Mouse (Mus musculus): ENCODE measurements around the gene Gm10401. TPM values are rescaled to one million over a fixed set of nuclear protein-coding genes. Genes with fewer than 3 reads are reported as not detected.

Gm10401 gene
- polyA plus RNA-seq, 1 experiment from 2014 or later, result 17.6 TPM

GRCm38 (mm10) chr5:115139124-115139523 lies 41.0 kb upstream of the Gm10401 start:
- no peaks in the 10 kb centered on the region for H3K36me3 ChIP-seq (ENCODE audit: control insufficient read depth, insufficient read depth, low read length)
- H3K27me3 ChIP-seq (replicated peaks; ENCODE audit: control insufficient read depth, insufficient read depth, low read length), result no peaks in the 10 kb centered on the region
- 50% methylated on average over 4 of the region's 4 CpGs for WGBS
- H3K4me3 ChIP-seq (ENCODE audit: low read length), result no peak overlapping the region
- H3K4me2 ChIP-seq (ENCODE audit: low read depth, low read length), result no peak overlapping the region
- H3K4me1 ChIP-seq (ENCODE audit: control insufficient read depth, insufficient read depth, low read length), result no peaks in the 10 kb centered on the region; the same call in 1 of the 2 replicates
- no peak for ATAC-seq
- H3K9me3 ChIP-seq (ENCODE audit: control insufficient read depth, low read length), result no peaks in the 10 kb centered on the region
- H3K27ac ChIP-seq (ENCODE audit: low read length), result no peak overlapping the region
- no peak overlapping the region for H3K9ac ChIP-seq (ENCODE audit: low read depth, low read length)

- no peak within 1 kb of the TSS for H3K27ac ChIP-seq (ENCODE audit: low read length)
- WGBS, result under 1% methylated on average over 77 of the region's 81 CpGs
Measured at GRCm38 (mm10) chr5:115134234-115135165, 36.4 kb upstream of the Gm10401 start, which contains the start of gene Unc119b. Gene Unc119b, minus strand, starts transcription at chr5:115134975.

GRCm38 (mm10) chr5:115133358-115134066 lies 35.4 kb upstream of the Gm10401 start:
- no peak overlapping the region for H3K27ac ChIP-seq (ENCODE audit: low read length)
- peaks cover 9% of the 10 kb centered on the region for H3K4me1 ChIP-seq (ENCODE audit: control insufficient read depth, insufficient read depth, low read length)
- H3K27me3 ChIP-seq (replicated peaks; ENCODE audit: control insufficient read depth, insufficient read depth, low read length), result no peaks in the 10 kb centered on the region
- ATAC-seq, result no peak
- 63% methylated on average over 6 of the region's 6 CpGs for WGBS
- peak overlapping the region; percentile 93 for H3K4me3 ChIP-seq (ENCODE audit: low read length)
- peak overlapping the region; percentile 86; the same call in 1 of the 2 replicates for H3K9ac ChIP-seq (ENCODE audit: low read depth, low read length)
- no peaks in the 10 kb centered on the region for H3K9me3 ChIP-seq (ENCODE audit: control insufficient read depth, low read length)
- no peaks in the 10 kb centered on the region for H3K36me3 ChIP-seq (ENCODE audit: control insufficient read depth, insufficient read depth, low read length)
- H3K4me2 ChIP-seq (ENCODE audit: low read depth, low read length), result peak overlapping the region; percentile 90

More at GRCm38 (mm10) chr5:115134234-115135165, 36.4 kb upstream of the Gm10401 start, which contains the start of gene Unc119b:
- peak; percentile 97 for ATAC-seq
- Histone ChIP-seq H3K9me3 (ENCODE audit: control insufficient read depth, low read length) (no peaks in the 10 kb centered on the region), H3K4me3 (ENCODE audit: low read length) (peak within 1 kb of the TSS; percentile 93), H3K4me1 (ENCODE audit: control insufficient read depth, insufficient read depth, low read length) (peaks cover 9% of the 10 kb centered on the region), H3K9ac (ENCODE audit: low read depth, low read length) (peak within 1 kb of the TSS; percentile 86), H3K4me2 (ENCODE audit: low read depth, low read length) (peak within 1 kb of the TSS; percentile 90), H3K36me3 (ENCODE audit: control insufficient read depth, insufficient read depth, low read length) (no peaks in the 10 kb centered on the region), H3K27me3 (replicated peaks; ENCODE audit: control insufficient read depth, insufficient read depth, low read length) (no peaks in the 10 kb centered on the region)

GRCm38 (mm10) chr5:115132465-115132864 lies 34.4 kb upstream of the Gm10401 start:
- 90% methylated on average over 8 of the region's 8 CpGs for WGBS
- Histone ChIP-seq H3K4me3 (ENCODE audit: low read length) (no peak overlapping the region), H3K4me1 (ENCODE audit: control insufficient read depth, insufficient read depth, low read length) (peaks cover 9% of the 10 kb centered on the region), H3K4me2 (ENCODE audit: low read depth, low read length) (no peak overlapping the region), H3K36me3 (ENCODE audit: control insufficient read depth, insufficient read depth, low read length) (peaks cover 2% of the 10 kb centered on the region), H3K27ac (ENCODE audit: low read length) (no peak overlapping the region), H3K9me3 (ENCODE audit: control insufficient read depth, low read length) (no peaks in the 10 kb centered on the region), H3K9ac (ENCODE audit: low read depth, low read length) (no peak overlapping the region), H3K27me3 (replicated peaks; ENCODE audit: control insufficient read depth, insufficient read depth, low read length) (no peaks in the 10 kb centered on the region)
- no peak for ATAC-seq

GRCm38 (mm10) chr5:115129328-115129727 lies 31.2 kb upstream of the Gm10401 start:
- Histone ChIP-seq H3K36me3 (ENCODE audit: control insufficient read depth, insufficient read depth, low read length) (peaks cover 6% of the 10 kb centered on the region), H3K4me1 (ENCODE audit: control insufficient read depth, insufficient read depth, low read length) (peaks cover 19% of the 10 kb centered on the region), H3K4me3 (ENCODE audit: low read length) (no peak overlapping the region), H3K9me3 (ENCODE audit: control insufficient read depth, low read length) (no peaks in the 10 kb centered on the region), H3K27me3 (replicated peaks; ENCODE audit: control insufficient read depth, insufficient read depth, low read length) (no peaks in the 10 kb centered on the region), H3K27ac (ENCODE audit: low read length) (no peak overlapping the region), H3K9ac (ENCODE audit: low read depth, low read length) (no peak overlapping the region), H3K4me2 (ENCODE audit: low read depth, low read length) (no peak overlapping the region)
- no peak for ATAC-seq
- WGBS, result 90% methylated on average over 6 of the region's 6 CpGs

GRCm38 (mm10) chr5:115127421-115128179 lies 29.5 kb upstream of the Gm10401 start:
- Histone ChIP-seq H3K9ac (ENCODE audit: low read depth, low read length) (no peak overlapping the region), H3K36me3 (ENCODE audit: control insufficient read depth, insufficient read depth, low read length) (peaks cover 9% of the 10 kb centered on the region)
- 94% methylated on average over 22 of the region's 22 CpGs for WGBS

GRCm38 (mm10) chr5:115126578-115127312 lies 28.6 kb upstream of the Gm10401 start:
- Histone ChIP-seq H3K27me3 (replicated peaks; ENCODE audit: control insufficient read depth, insufficient read depth, low read length) (no peaks in the 10 kb centered on the region), H3K36me3 (ENCODE audit: control insufficient read depth, insufficient read depth, low read length) (peaks cover 9% of the 10 kb centered on the region), H3K9me3 (ENCODE audit: control insufficient read depth, low read length) (no peaks in the 10 kb centered on the region), H3K9ac (ENCODE audit: low read depth, low read length) (no peak overlapping the region), H3K4me2 (ENCODE audit: low read depth, low read length) (no peak overlapping the region), H3K27ac (ENCODE audit: low read length) (no peak overlapping the region), H3K4me1 (ENCODE audit: control insufficient read depth, insufficient read depth, low read length) (peaks cover 10% of the 10 kb centered on the region; the same call in 1 of the 2 replicates), H3K4me3 (ENCODE audit: low read length) (no peak overlapping the region)
- 88% methylated on average over 28 of the region's 28 CpGs for WGBS
- ATAC-seq, result no peak

More at GRCm38 (mm10) chr5:115127421-115128179, 29.5 kb upstream of the Gm10401 start:
- Histone ChIP-seq H3K4me1 (ENCODE audit: control insufficient read depth, insufficient read depth, low read length) (peaks cover 10% of the 10 kb centered on the region; the same call in 1 of the 2 replicates), H3K27ac (ENCODE audit: low read length) (no peak overlapping the region), H3K4me2 (ENCODE audit: low read depth, low read length) (no peak overlapping the region), H3K9me3 (ENCODE audit: control insufficient read depth, low read length) (no peaks in the 10 kb centered on the region), H3K4me3 (ENCODE audit: low read length) (no peak overlapping the region), H3K27me3 (replicated peaks; ENCODE audit: control insufficient read depth, insufficient read depth, low read length) (no peaks in the 10 kb centered on the region)
- no peak for ATAC-seq

GRCm38 (mm10) chr5:115125211-115125871 lies 27.2 kb upstream of the Gm10401 start:
- ATAC-seq, result peak; percentile 78
- WGBS, result 23% methylated on average over 24 of the region's 24 CpGs
- H3K9ac ChIP-seq (ENCODE audit: low read depth, low read length), result peak overlapping the region; percentile 40; the same call in 1 of the 2 replicates
- peak overlapping the region; percentile 13; the same call in 1 of the 2 replicates for H3K27ac ChIP-seq (ENCODE audit: low read length)
- H3K4me1 ChIP-seq (ENCODE audit: control insufficient read depth, insufficient read depth, low read length), result peaks cover 10% of the 10 kb centered on the region; the same call in 1 of the 2 replicates
- peaks cover 9% of the 10 kb centered on the region for H3K36me3 ChIP-seq (ENCODE audit: control insufficient read depth, insufficient read depth, low read length)
- no peak overlapping the region for H3K4me3 ChIP-seq (ENCODE audit: low read length)
- H3K9me3 ChIP-seq (ENCODE audit: control insufficient read depth, low read length), result no peaks in the 10 kb centered on the region
- H3K4me2 ChIP-seq (ENCODE audit: low read depth, low read length), result no peak overlapping the region
- H3K27me3 ChIP-seq (replicated peaks; ENCODE audit: control insufficient read depth, insufficient read depth, low read length), result no peaks in the 10 kb centered on the region

All from intestine, embryonic 16.5 days (tissue).